Mouse (Mus musculus) cerebellum, adult 2 months (tissue): ENCODE measurements around the gene Ralgapa1. TPM values are rescaled to one million over a fixed set of nuclear protein-coding genes. Genes with fewer than 3 reads are reported as not detected.

Source experiments
- DNase-seq, 2 experiments: peaks; one replicate each; pipeline ENCODE4 v3.0.0; 2021
- H3K27ac ChIP-seq: fragments of 200-500 bp; 2 replicates; pipeline ENCODE4 v1.5.1; 2012; ENCODE audit warnings: low read length, control low read depth, inconsistent platforms; ENCODE audit not compliant: insufficient read depth
- H3K27me3 ChIP-seq: fragments of 200-500 bp; 2 replicates; pipeline ENCODE4 v1.6.1; 2012; ENCODE audit warnings: inconsistent platforms, mild to moderate bottlenecking, low read length, moderate library complexity; ENCODE audit not compliant: control insufficient read depth, insufficient read depth
- H3K4me1 ChIP-seq: fragments of 200-500 bp; 2 replicates; pipeline ENCODE4 v1.6.1; 2011; ENCODE audit warnings: low read length; ENCODE audit not compliant: control insufficient read depth, insufficient read depth
- H3K4me3 ChIP-seq: fragments of 200-500 bp; replicated peaks from 2 replicates; pipeline ENCODE3; 2011; ENCODE audit warnings: mild to moderate bottlenecking, low read depth, low read length, control low read depth; ENCODE audit not compliant: insufficient read depth
- CTCF ChIP-seq: fragments of 200-500 bp; IDR thresholded peaks from 2 replicates; pipeline ENCODE4 v1.5.1; 2011; ENCODE audit warnings: low read depth, mild to moderate bottlenecking, control low read depth, low read length, moderate library complexity, borderline replicate concordance; ENCODE audit not compliant: insufficient read depth
- POLR2A ChIP-seq: fragments of 200-500 bp; IDR thresholded peaks from 2 replicates; pipeline ENCODE4 v1.6.1; 2011; ENCODE audit warnings: low read length, control low read depth, borderline replicate concordance; ENCODE audit not compliant: insufficient read depth
- WGBS: fragments of 180-500 bp; shearing (Covaris S2); methylation state at CpG from one replicate; pipeline ENCODE4 v1.1.7; 2018; 5-methylcytosine and 5-hydroxymethylcytosine counted together
- polyA plus RNA-seq: library from polyadenylated mRNA; depleted of rRNA; stranded (reverse); fragments of >200 nt; gene quantifications from 2 replicates; pipeline ENCODE4 v1.2.3, GENCODE M21; 2012

Ralgapa1 gene
- polyA plus RNA-seq, 1 experiment, result 56.6 TPM

DNA sequence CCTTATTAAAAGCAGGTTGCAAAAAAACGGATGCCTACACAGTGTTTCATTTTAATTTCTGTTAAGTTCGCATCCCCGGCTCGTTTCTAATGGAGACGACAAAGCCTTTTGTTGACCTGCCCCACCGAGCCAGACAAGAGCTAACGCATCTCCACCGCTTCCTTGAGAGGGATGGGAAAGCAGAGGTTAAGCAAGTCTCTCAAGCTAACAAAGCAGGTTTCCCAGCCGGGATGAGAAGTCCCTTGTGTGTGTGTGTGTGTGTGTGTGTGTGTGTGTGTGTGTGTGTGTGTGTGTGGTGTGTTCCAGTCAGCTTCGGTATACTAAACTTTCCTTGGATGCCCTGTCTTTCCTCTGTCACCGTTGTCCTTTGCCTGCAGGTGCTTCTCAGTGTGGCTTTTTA lies 249.8 kb downstream of the Ralgapa1 start:
- Histone ChIP-seq H3K27me3 (no peaks in the 10 kb centered on the region), H3K27ac (no peak overlapping the region), H3K4me1 (no peaks in the 10 kb centered on the region), H3K4me3 (no peak overlapping the region)
- no peak for TF ChIP-seq POLR2A
- TF ChIP-seq CTCF, result no peak
- WGBS, result 63% methylated on average over 11 of the region's 11 CpGs
- no peak for DNase-seq

GRCm38 (mm10) chr12:55570646-55571045 lies 250.3 kb downstream of the Ralgapa1 start:
- Histone ChIP-seq H3K27me3 (no peaks in the 10 kb centered on the region), H3K4me1 (no peaks in the 10 kb centered on the region), H3K27ac (no peak overlapping the region), H3K4me3 (no peak overlapping the region)
- TF ChIP-seq POLR2A (no peak), CTCF (no peak)
- DNase-seq, result no peak
- 81% methylated on average over 9 of the region's 9 CpGs for WGBS

- Histone ChIP-seq H3K4me3 (no peak overlapping the region), H3K27me3 (no peaks in the 10 kb centered on the region), H3K4me1 (no peaks in the 10 kb centered on the region), H3K27ac (no peak overlapping the region)
- no peak for DNase-seq
- WGBS, result 41% methylated on average over 6 of the region's 6 CpGs
- TF ChIP-seq CTCF (no peak), POLR2A (no peak)
These were observed 251.3 kb downstream of the Ralgapa1 start for GRCm38 (mm10) chr12:55569676-55570075.

DNA sequence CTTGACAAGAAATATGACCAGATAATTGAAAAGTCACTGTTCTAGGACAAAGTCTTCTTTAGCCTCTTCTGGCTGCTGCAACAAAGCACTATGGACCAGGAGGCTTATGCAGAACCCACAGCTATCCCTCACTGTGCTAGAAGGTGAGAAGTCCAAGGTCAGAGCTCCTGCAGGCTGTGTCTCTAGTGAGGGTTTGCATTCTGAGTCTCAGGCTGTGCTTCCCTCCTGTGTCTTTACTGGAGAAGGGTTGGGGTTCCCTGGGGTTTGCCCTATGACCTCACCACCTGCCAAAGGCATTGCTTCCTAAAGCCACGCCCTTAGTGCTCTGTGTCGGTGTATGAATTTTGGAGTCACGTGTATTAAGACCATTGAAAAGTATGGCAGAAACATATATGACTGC lies 252.5 kb downstream of the Ralgapa1 start:
- 75% methylated on average over 3 of the region's 3 CpGs for WGBS
- no peak for TF ChIP-seq POLR2A
- TF ChIP-seq CTCF, result no peak
- Histone ChIP-seq H3K4me1 (no peaks in the 10 kb centered on the region), H3K27me3 (no peaks in the 10 kb centered on the region), H3K27ac (no peak overlapping the region), H3K4me3 (no peak overlapping the region)
- no peak for DNase-seq

DNA sequence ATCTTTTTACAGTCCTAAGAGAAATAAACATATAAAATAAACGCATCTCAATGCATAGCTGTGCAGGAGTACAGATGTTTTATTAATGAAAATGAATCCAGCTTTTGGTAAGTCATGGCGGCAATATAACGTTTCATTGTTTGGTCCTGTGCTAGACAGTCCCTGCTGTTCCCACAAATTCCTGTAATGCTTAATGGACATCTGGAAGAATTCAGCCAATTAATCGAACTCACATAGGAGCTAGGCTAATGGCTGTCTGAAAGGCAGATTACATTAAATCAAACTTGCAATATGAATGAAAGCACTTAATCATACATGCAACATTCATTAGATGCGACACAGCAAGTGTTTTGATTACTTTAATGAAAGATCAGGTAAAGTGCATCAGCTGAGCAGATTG lies 254.1 kb downstream of the Ralgapa1 start:
- Histone ChIP-seq H3K27ac (no peak overlapping the region), H3K27me3 (no peaks in the 10 kb centered on the region), H3K4me1 (no peaks in the 10 kb centered on the region), H3K4me3 (no peak overlapping the region)
- 88% methylated on average over 5 of the region's 5 CpGs for WGBS
- no peak for TF ChIP-seq POLR2A
- no peak for TF ChIP-seq CTCF
- DNase-seq, result no peak

DNA sequence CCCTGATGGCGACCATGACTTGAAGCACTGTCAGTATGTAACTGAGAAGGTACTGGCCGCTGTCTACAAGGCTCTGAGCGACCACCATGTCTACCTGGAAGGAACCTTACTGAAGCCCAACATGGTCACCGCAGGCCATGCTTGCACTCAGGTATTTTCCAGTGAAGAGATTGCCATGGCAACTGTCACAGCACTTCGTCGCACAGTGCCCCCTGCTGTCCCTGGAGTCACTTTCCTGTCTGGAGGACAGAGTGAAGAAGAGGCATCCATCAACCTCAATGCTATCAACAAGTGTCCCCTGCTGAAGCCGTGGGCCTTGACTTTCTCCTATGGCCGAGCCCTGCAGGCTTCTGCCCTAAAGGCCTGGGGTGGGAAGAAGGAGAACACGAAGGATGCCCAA lies 255.1 kb downstream of the Ralgapa1 start:
- no peaks in the 10 kb centered on the region for H3K4me1 ChIP-seq
- no peak overlapping the region for H3K4me3 ChIP-seq
- DNase-seq, result no peak
- 62% methylated on average over 9 of the region's 9 CpGs for WGBS
- H3K27ac ChIP-seq, result no peak overlapping the region
- no peaks in the 10 kb centered on the region; the same call in 1 of the 2 replicates for H3K27me3 ChIP-seq
- no peak for TF ChIP-seq CTCF
- no peak for TF ChIP-seq POLR2A

DNA sequence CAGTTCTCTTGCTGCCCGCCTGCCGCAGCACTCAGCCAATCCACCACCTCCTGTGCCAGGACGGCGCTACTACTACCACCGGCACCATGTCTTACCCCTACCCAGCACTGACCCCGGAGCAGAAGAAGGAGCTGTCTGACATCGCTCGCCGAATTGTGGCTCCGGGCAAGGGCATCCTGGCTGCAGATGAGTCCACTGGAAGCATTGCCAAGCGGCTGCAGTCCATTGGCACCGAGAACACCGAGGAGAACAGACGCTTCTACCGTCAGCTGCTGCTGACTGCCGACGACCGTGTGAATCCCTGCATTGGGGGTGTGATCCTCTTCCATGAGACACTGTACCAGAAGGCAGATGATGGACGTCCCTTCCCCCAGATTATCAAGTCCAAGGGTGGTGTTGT lies 255.8 kb downstream of the Ralgapa1 start, which contains the start of gene Aldoart2:
Gene Aldoart2 (plus strand): TSS at position 34 of the 400 bp plus-strand sequence.
- 39% methylated on average over 19 of the region's 19 CpGs for WGBS
- no peak within 1 kb of the TSS for H3K4me3 ChIP-seq
- no peak within 1 kb of the TSS for H3K27ac ChIP-seq
- no peak for DNase-seq
- no peaks in the 10 kb centered on the region for H3K4me1 ChIP-seq
- no peaks in the 10 kb centered on the region; the same call in 1 of the 2 replicates for H3K27me3 ChIP-seq
- no peak for TF ChIP-seq CTCF
- no peak for TF ChIP-seq POLR2A

GRCm38 (mm10) chr12:55564187-55564963 lies 256.6 kb downstream of the Ralgapa1 start:
- TF ChIP-seq CTCF (no peak), POLR2A (no peak)
- 90% methylated on average over 9 of the region's 9 CpGs for WGBS

More at GRCm38 (mm10) chr12:55564187-55564963, 256.6 kb downstream of the Ralgapa1 start:
- DNase-seq, result no peak
- no peaks in the 10 kb centered on the region; the same call in 1 of the 2 replicates for H3K27me3 ChIP-seq
- H3K4me1 ChIP-seq, result no peaks in the 10 kb centered on the region
- no peak overlapping the region for H3K4me3 ChIP-seq
- H3K27ac ChIP-seq, result no peak overlapping the region
